Mouse (Mus musculus): Measurements from ENCODE around the gene Upk3a.

Upk3a gene

GRCm38 (mm10) chr15:85055186-85055585 lies 38.2 kb downstream of the Upk3a start:
- DNase-seq, result no peak

DNA sequence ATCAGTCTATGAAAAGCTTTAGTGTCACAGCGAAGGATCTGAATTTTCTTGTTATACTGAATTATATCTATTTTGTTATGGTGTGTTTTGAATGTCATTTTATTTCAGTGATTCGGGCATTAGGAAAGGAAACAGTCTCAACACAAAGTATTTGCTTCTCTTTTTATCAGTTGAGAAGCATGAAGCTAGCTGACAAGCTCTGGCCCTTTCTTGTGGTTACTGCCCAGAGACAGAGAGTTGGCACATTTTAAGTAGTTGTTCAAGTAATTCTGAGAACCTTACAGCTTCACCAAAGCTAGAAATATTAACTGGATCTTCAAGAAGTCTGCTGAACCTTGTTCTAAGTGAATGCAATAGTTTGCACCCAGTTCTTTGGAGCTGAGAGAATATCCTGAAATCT lies 46.5 kb downstream of the Upk3a start:
- DNase-seq, result no peak

GRCm38 (mm10) chr15:85070561-85070960 lies 53.6 kb downstream of the Upk3a start:
- DNase-seq, result peak; percentile 27
